Mouse (Mus musculus) lung, postnatal 0 days (tissue): Measurements from ENCODE around the gene Tmem164.

ENCODE experiments used
- CTCF ChIP-seq: IDR thresholded peaks from 2 replicates; pipeline ENCODE4 v1.5.1; 2016; ENCODE audit warnings: antibody characterized with exemption, mild to moderate bottlenecking
- EP300 ChIP-seq: IDR thresholded peaks from 2 replicates; pipeline ENCODE4 v1.6.1; 2016; ENCODE audit warnings: antibody characterized with exemption, mild to moderate bottlenecking, control low read depth

DNA sequence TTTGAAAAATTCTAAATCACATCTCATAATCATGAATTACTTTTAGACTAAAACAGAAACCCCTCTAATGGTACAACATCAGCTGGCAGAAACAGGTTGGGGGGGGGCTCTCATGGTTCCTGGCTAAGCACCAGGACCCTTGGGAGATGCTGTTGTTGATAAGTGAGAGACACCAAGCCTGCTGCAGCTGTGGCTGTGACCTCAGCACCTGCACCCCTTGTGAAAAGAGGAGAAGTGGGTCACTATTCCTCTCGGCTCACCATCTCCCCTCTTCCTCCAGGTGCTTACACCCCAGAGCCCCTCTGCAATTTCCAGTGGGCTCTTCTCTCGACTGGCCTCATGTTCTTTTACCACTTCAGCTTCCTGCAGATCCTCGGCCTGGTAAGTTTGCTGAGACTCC is 151.0 kb downstream of the Tmem164 start:
- TF ChIP-seq EP300 (no peak), CTCF (no peak)
